Mouse (Mus musculus) cerebellum, adult 2 months (tissue): ENCODE measurements at regions not wholly inside any gene's neighbourhood (a gene's known extent, or its start where the extent isn't known, plus 50 kb on each side); places are given as distances from the start of the nearest gene placed in this dataset.

Source experiments
- CTCF ChIP-seq: fragments of 200-500 bp; IDR thresholded peaks from 2 replicates; pipeline ENCODE4 v1.5.1; 2011; ENCODE audit warnings: low read depth, mild to moderate bottlenecking, control low read depth, low read length, moderate library complexity, borderline replicate concordance; ENCODE audit not compliant: insufficient read depth
- POLR2A ChIP-seq: fragments of 200-500 bp; IDR thresholded peaks from 2 replicates; pipeline ENCODE4 v1.6.1; 2011; ENCODE audit warnings: low read length, control low read depth, borderline replicate concordance; ENCODE audit not compliant: insufficient read depth

DNA sequence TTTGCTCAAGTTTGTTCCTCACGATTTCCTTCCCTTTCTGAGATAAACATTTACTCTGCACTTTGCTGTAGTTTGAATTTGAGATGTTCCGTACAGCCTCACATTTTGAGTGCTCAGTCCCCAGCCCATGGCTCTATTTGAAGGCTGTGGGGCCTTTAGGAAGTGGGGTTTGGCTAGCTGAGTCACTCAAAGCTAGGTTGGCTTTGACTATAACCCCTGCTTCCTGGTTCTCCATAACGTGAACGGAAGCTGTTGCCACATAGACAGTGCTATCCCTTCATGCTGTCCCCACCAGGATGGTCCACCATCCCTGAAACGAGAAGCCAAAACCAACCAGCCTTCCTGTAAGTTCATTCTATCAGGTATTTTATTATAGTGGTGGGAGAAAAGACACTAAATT is 111.1 kb downstream of the Evx1 start:
- no peak for TF ChIP-seq CTCF
- no peak for TF ChIP-seq POLR2A
